In the genomic region with DNA sequence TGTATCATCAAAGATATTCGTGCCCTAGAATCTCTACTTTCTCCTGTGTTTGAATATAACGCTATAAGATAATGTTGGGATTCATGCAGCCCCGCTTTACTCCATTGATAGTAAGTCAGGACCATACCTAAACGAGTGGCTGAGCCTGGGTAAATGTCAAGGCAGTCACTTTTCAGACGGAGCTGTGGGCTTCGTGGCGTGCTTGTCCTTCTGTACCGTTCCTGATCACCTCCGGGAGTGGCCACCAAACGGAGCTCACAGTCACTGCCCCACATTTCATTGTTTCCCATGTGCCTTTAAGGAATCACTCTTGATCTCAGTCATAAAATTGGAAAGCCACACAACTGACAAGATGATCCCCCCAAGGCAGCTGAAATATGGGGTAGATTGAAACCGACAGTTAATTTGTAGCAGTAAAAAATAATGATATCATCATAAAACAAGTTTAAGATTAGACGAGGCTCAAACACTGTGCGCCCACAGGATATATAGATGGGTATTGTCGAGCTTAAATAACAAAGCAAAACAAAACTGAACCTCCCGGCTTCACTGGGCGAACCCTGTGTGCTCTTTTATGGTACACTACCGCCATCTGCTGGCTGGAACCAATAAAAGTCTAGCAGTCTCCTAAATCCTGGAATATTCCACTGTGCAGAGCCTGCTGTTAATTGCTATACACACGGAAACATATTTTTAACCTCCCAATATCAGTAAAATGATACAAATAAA, we compare ENCODE assay signal across 8 mouse cellular contexts. TPM values are rescaled to one million over a fixed set of nuclear protein-coding genes. Genes with fewer than 3 reads are reported as not detected.
DNase-seq lines count a peak whose midpoint lies in the region; ATAC-seq and TF ChIP-seq lines count a peak whose summit lies in the region.

No protein-coding gene starts in this region.

- in situ Hi-C loops in CH12.LX (cut with MboI; ENCODE audit: low pct_ligation_motif_present, low pct_unique_long_range_greater_than_20kb, low sequenced_read_pairs) = loop anchor here (25.0 kb wide), 1 partner anchor 371 kb away; no protein-coding TSS in a partner anchor

- dilution Hi-C loops in CH12.LX (cut with MboI; ENCODE audit: extremely low pct_ligation_motif_present, extremely low pct_unique_long_range_greater_than_20kb, low sequenced_read_pairs) = no loop called here

- H3K36me3 ChIP-seq in CH12.LX (replicated peaks in 1 of 2; ENCODE audit: control insufficient read depth in 1 of 2, insufficient read depth in 1 of 2, low read length in 1 of 2) = no peaks in the 10 kb centered on the region
- H3K36me3 ChIP-seq in forebrain, embryonic 13.5 days (ENCODE audit: poor library complexity, severe bottlenecking) = no peaks in the 10 kb centered on the region
- no peaks in the 10 kb centered on the region for H3K36me3 ChIP-seq in liver, embryonic 15.5 days (replicated peaks)
- H3K36me3 ChIP-seq in neural tube, embryonic 12.5 days = no peaks in the 10 kb centered on the region

- no peaks in the 10 kb centered on the region for H3K79me2 ChIP-seq in CH12.LX (replicated peaks; ENCODE audit: control insufficient read depth, extremely low read depth, insufficient read depth, poor library complexity, severe bottlenecking)

- no peak overlapping the region for H3K27ac ChIP-seq in CH12.LX (ENCODE audit: insufficient read depth, low read depth)
- no peak overlapping the region for H3K27ac ChIP-seq in forebrain, embryonic 13.5 days
- no peak overlapping the region for H3K27ac ChIP-seq in liver, embryonic 15.5 days (replicated peaks)
- no peak overlapping the region for H3K27ac ChIP-seq in neural tube, embryonic 12.5 days

- TF ChIP-seq POLR2A in CH12.LX (IDR thresholded peaks at IDR 0.05; ENCODE audit: low read depth, low read length) = no peak

- peak; percentile 94 for ATAC-seq in forebrain, embryonic 13.5 days
- no peak; the same call in 1 of the 2 replicates for ATAC-seq in liver, embryonic 15.5 days (ENCODE audit: insufficient read depth)
- peak; percentile 90 for ATAC-seq in neural tube, embryonic 12.5 days (ENCODE audit: low FRiP score, low read depth)

- no peaks in the 10 kb centered on the region for H3K27me3 ChIP-seq in CH12.LX (replicated peaks)
- H3K27me3 ChIP-seq in forebrain, embryonic 13.5 days = no peaks in the 10 kb centered on the region
- H3K27me3 ChIP-seq in liver, embryonic 15.5 days = no peaks in the 10 kb centered on the region
- no peaks in the 10 kb centered on the region for H3K27me3 ChIP-seq in neural tube, embryonic 12.5 days (replicated peaks)

- peak overlapping the region; percentile 26 to 35 (median 28) for H3K4me3 ChIP-seq in CH12.LX (replicated peaks in 1 of 3; ENCODE audit: low read depth in 2 of 3, low read length in 2 of 3, poor library complexity in 1 of 3)
- H3K4me3 ChIP-seq in forebrain, embryonic 13.5 days = peak overlapping the region; percentile 21
- H3K4me3 ChIP-seq in liver, embryonic 15.5 days (replicated peaks) = peak overlapping the region; percentile 35
- H3K4me3 ChIP-seq in neural tube, embryonic 12.5 days = peak overlapping the region; percentile 15; the same call in 1 of the 2 replicates

- WGBS in forebrain, embryonic 13.5 days = 28% methylated on average over 18 of the region's 18 CpGs
- 12% methylated on average over 18 of the region's 18 CpGs for WGBS in liver, embryonic 15.5 days (ENCODE audit: insufficient replicate concordance)
- 21% methylated on average over 18 of the region's 18 CpGs for WGBS in neural tube, embryonic 12.5 days

- intact Hi-C loops in heart, postnatal 10 days (cut with DNase I) = loop anchor here (1.0 to 2.0 kb wide), 5 partner anchors 39 to 371 kb away; no protein-coding TSS in a partner anchor

- TF ChIP-seq RAD21 in CH12.LX (IDR thresholded peaks at IDR 0.05; ENCODE audit: low read depth, low read length) = peak; percentile 91

- no peaks in the 10 kb centered on the region for H3K9me3 ChIP-seq in CH12.LX (replicated peaks; ENCODE audit: low read length)
- no peaks in the 10 kb centered on the region for H3K9me3 ChIP-seq in forebrain, embryonic 13.5 days (replicated peaks)
- no peaks in the 10 kb centered on the region for H3K9me3 ChIP-seq in liver, embryonic 15.5 days (replicated peaks)
- H3K9me3 ChIP-seq in neural tube, embryonic 12.5 days = no peaks in the 10 kb centered on the region

- DNase-seq in CH12.LX (ENCODE audit: extremely low read depth) = peak; percentile 78
- peak; percentile 64 for DNase-seq in c-Kit-positive CD71-negative TER-119-negative erythroid progenitor cells, embryonic 14.5 days (ENCODE audit: low read depth)
- DNase-seq in heart, postnatal 10 days = peak; percentile 88 to 92
- DNase-seq in kidney, postnatal 4 days = peak; percentile 90
- DNase-seq in testis, postnatal 10 days (ENCODE audit: low spot score) = peak; percentile 91

- peak; percentile 45 to 88 for TF ChIP-seq CTCF in CH12.LX (conservative IDR thresholded peaks at IDR 0.05 in 1 of 2, IDR thresholded peaks at IDR 0.05 in 1 of 2; ENCODE audit: low read depth in 2 of 2, low read length in 2 of 2)

- TF ChIP-seq EP300 in CH12.LX (IDR thresholded peaks at IDR 0.05; ENCODE audit: low read length) = no peak

- peak overlapping the region; percentile 29; the same call in 1 of the 2 replicates for H3K9ac ChIP-seq in CH12.LX (ENCODE audit: insufficient read depth, low read depth)
- H3K9ac ChIP-seq in forebrain, embryonic 13.5 days = 0 out of 2 replicates have a peak overlapping the region, but pooled peaks have one; percentile 45
- H3K9ac ChIP-seq in liver, embryonic 15.5 days = no peak overlapping the region
- peak overlapping the region; percentile 6; the same call in 1 of the 2 replicates for H3K9ac ChIP-seq in neural tube, embryonic 12.5 days

- H3K4me2 ChIP-seq in CH12.LX (ENCODE audit: insufficient read depth, low read depth, poor library complexity, severe bottlenecking) = peak overlapping the region; percentile 87
- H3K4me2 ChIP-seq in forebrain, embryonic 13.5 days = peak overlapping the region; percentile 56
- peak overlapping the region; percentile 52 for H3K4me2 ChIP-seq in liver, embryonic 15.5 days
- H3K4me2 ChIP-seq in neural tube, embryonic 12.5 days (replicated peaks) = peak overlapping the region; percentile 55

- H3K4me1 ChIP-seq in CH12.LX (ENCODE audit: control insufficient read depth in 1 of 2, insufficient read depth in 2 of 2) = peaks cover 0 to 3% of the 10 kb centered on the region in 2 experiments; a peak in 1 of 4 replicates
- H3K4me1 ChIP-seq in forebrain, embryonic 13.5 days = peaks cover 6% of the 10 kb centered on the region; the same call in 1 of the 2 replicates
- no peaks in the 10 kb centered on the region for H3K4me1 ChIP-seq in liver, embryonic 15.5 days (replicated peaks)
- H3K4me1 ChIP-seq in neural tube, embryonic 12.5 days = peaks cover 10% of the 10 kb centered on the region

TF ChIP-seq in CH12.LX, 34 proteins besides CTCF, POLR2A, EP300 and RAD21:
- TF ChIP-seq SMC3 (IDR thresholded peaks at IDR 0.05; ENCODE audit: low read depth, low read length) (peak; percentile 82), USF1 (IDR thresholded peaks at IDR 0.05; ENCODE audit: low read depth, low read length) (no peak), CHD2 (IDR thresholded peaks at IDR 0.05; ENCODE audit: low read length) (no peak), JUN (IDR thresholded peaks at IDR 0.05; ENCODE audit: insufficient read depth, low read depth, low read length) (no peak), SIN3A (IDR thresholded peaks at IDR 0.05; ENCODE audit: low read length) (no peak), MAZ (IDR thresholded peaks at IDR 0.05; ENCODE audit: low read depth, low read length) (0 out of 2 replicates have a peak, but pooled peaks have one; percentile 20), ZC3H11A (IDR thresholded peaks at IDR 0.05; ENCODE audit: low read depth, low read length) (peak; percentile 37), MAFK (IDR thresholded peaks at IDR 0.05; ENCODE audit: insufficient replicate concordance, low read length) (no peak), TBP (conservative IDR thresholded peaks at IDR 0.05; ENCODE audit: low read depth, low read length) (no peak), MEF2A (IDR thresholded peaks at IDR 0.05; ENCODE audit: borderline replicate concordance, low read depth, low read length) (no peak), CHD1 (IDR thresholded peaks at IDR 0.05; ENCODE audit: low read depth, low read length) (no peak), HCFC1 (IDR thresholded peaks at IDR 0.05; ENCODE audit: low read depth, low read length) (no peak), JUND (conservative IDR thresholded peaks at IDR 0.05; ENCODE audit: low read depth, low read length) (no peak), NELFE (IDR thresholded peaks at IDR 0.05; ENCODE audit: low read depth, low read length) (no peak), MAX (IDR thresholded peaks at IDR 0.05; ENCODE audit: low read length) (no peak), UBTF (IDR thresholded peaks at IDR 0.05; ENCODE audit: low read depth, low read length) (no peak)

RNA-seq across cellular contexts. Expression of a gene that starts 44.8 kb away (rescaled TPM):
- total RNA-seq in CH12.LX (2012; rRNA removed) (not detected in 2 replicates), CH12.LX (2014; rRNA removed) (not detected in 2 replicates)
- not detected in 2 replicates for polyA plus RNA-seq in CH12.LX (2012; ENCODE audit: insufficient read length, low read depth)
- polyA plus RNA-seq in forebrain, embryonic 13.5 days (2015; fragmentation: Nextera tagmentation; extraction: Ambion mirVana) = 1.5 and 2.1 TPM in 2 replicates
- 100 to 1,000 TPM; 208 to 218 TPM for total RNA-seq in heart, postnatal 10 days (2021)
- polyA plus RNA-seq in liver, embryonic 15.5 days (2015; fragmentation: Nextera tagmentation; extraction: Ambion mirVana) = 22.8 and 23.2 TPM in 2 replicates
- 7.7 and 7.8 TPM in 2 replicates for polyA plus RNA-seq in neural tube, embryonic 12.5 days (2016; fragmentation: Nextera tagmentation; extraction: Ambion mirVana)
